Mouse (Mus musculus) forebrain, embryonic 15.5 days (tissue): ENCODE measurements around the gene Bub1. TPM values are rescaled to one million over a fixed set of nuclear protein-coding genes. Genes with fewer than 3 reads are reported as not detected.

ENCODE experiments used
- ATAC-seq: fragments of 200-750 bp; cut with Nextera tagmentation; replicated peaks from 2 replicates; pipeline ENCODE4 v1.8.0; 2017; ENCODE audit warnings: mild to moderate bottlenecking, moderate TSS enrichment, moderate library complexity
- H3K27ac ChIP-seq: fragments of 300-500 bp; sonication (generic); replicated peaks from 2 replicates; pipeline ENCODE4 v1.5.1; 2015; ENCODE audit warnings: mild to moderate bottlenecking, inconsistent platforms
- H3K27me3 ChIP-seq: fragments of 300-500 bp; sonication (generic); 2 replicates; pipeline ENCODE4 v1.6.1; 2015; ENCODE audit warnings: inconsistent platforms
- H3K36me3 ChIP-seq: fragments of 300-500 bp; sonication (generic); 2 replicates; pipeline ENCODE4 v1.6.1; 2015; ENCODE audit warnings: mild to moderate bottlenecking, inconsistent platforms
- H3K4me1 ChIP-seq: fragments of 300-500 bp; sonication (generic); 2 replicates; pipeline ENCODE4 v1.6.1; 2015; ENCODE audit warnings: inconsistent platforms
- H3K4me2 ChIP-seq: fragments of 300-500 bp; sonication (generic); replicated peaks from 2 replicates; pipeline ENCODE4 v1.6.1; 2015; ENCODE audit warnings: mild to moderate bottlenecking, inconsistent platforms
- H3K4me3 ChIP-seq: fragments of 300-500 bp; sonication (generic); 2 replicates; pipeline ENCODE4 v1.5.1; 2015; ENCODE audit warnings: mild to moderate bottlenecking, inconsistent platforms
- H3K9ac ChIP-seq: fragments of 300-500 bp; sonication (generic); replicated peaks from 2 replicates; pipeline ENCODE4 v1.6.1; 2015; ENCODE audit warnings: mild to moderate bottlenecking, inconsistent platforms
- H3K9me3 ChIP-seq: fragments of 300-500 bp; sonication (generic); 2 replicates; pipeline ENCODE4 v1.6.1; 2016; ENCODE audit warnings: inconsistent platforms
- WGBS: fragments of 180-500 bp; shearing (Covaris S2); methylation state at CpG from one replicate; pipeline ENCODE4 v1.1.7; 2015; ENCODE audit warnings: mixed read lengths; 5-methylcytosine and 5-hydroxymethylcytosine counted together
- polyA plus RNA-seq: library from polyadenylated mRNA; unstranded; fragments of >200 nt; fragmentation: Nextera tagmentation; extraction: Ambion mirVana; gene quantifications from 2 replicates; pipeline ENCODE4 v1.2.1, GENCODE M21; 2015

The Bub1 gene
- polyA plus RNA-seq, 1 experiment from 2014 or later, result 23.6 TPM

DNA sequence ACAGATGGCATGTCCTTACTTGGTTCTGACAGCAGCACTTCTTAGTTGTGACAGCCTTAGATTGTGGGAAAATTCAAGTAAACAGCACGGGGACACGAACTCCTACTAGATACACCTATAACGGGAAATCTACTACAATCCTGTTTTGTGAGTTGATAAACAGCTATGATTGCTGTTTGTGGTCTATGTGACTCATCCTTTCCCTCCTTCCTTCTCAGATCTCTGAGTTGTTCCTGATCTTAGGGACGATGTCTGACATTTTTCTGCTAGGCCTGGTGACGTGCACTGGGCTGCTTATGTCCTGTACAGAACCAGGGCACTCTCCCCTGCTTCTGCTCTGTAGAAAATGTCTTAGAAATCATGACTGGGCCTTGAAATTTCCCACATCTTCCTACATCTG, 70.1 kb downstream of the Bub1 start:
- 93% methylated on average over 5 of the region's 5 CpGs for WGBS
- Histone ChIP-seq H3K4me2 (no peak overlapping the region), H3K9ac (no peak overlapping the region), H3K9me3 (no peaks in the 10 kb centered on the region), H3K4me1 (peaks cover 10% of the 10 kb centered on the region), H3K36me3 (peaks cover 17% of the 10 kb centered on the region; the same call in 1 of the 2 replicates), H3K27ac (no peak overlapping the region), H3K27me3 (no peaks in the 10 kb centered on the region), H3K4me3 (no peak overlapping the region)
- no peak for ATAC-seq

GRCm38 (mm10) chr2:127760429-127761000, 71.2 kb downstream of the Bub1 start:
- 82% methylated on average over 10 of the region's 10 CpGs for WGBS
- no peak overlapping the region for H3K27ac ChIP-seq
- no peak overlapping the region for H3K4me3 ChIP-seq
- H3K36me3 ChIP-seq, result peaks cover 17% of the 10 kb centered on the region; the same call in 1 of the 2 replicates
- no peak for ATAC-seq
- H3K4me1 ChIP-seq, result peaks cover 10% of the 10 kb centered on the region
- no peak overlapping the region for H3K9ac ChIP-seq
- H3K4me2 ChIP-seq, result no peak overlapping the region
- H3K27me3 ChIP-seq, result no peaks in the 10 kb centered on the region
- H3K9me3 ChIP-seq, result no peaks in the 10 kb centered on the region

- 95% methylated on average over 6 of the region's 6 CpGs for WGBS
- ATAC-seq, result no peak
- Histone ChIP-seq H3K9me3 (no peaks in the 10 kb centered on the region), H3K9ac (no peak overlapping the region), H3K4me2 (no peak overlapping the region), H3K36me3 (peaks cover 17% of the 10 kb centered on the region; the same call in 1 of the 2 replicates), H3K4me3 (no peak overlapping the region), H3K27ac (no peak overlapping the region), H3K27me3 (no peaks in the 10 kb centered on the region), H3K4me1 (peaks cover 10% of the 10 kb centered on the region)
Observed at GRCm38 (mm10) chr2:127760014-127760413, 71.7 kb downstream of the Bub1 start.

- Histone ChIP-seq H3K36me3 (peaks cover 17% of the 10 kb centered on the region; the same call in 1 of the 2 replicates), H3K4me1 (peaks cover 10% of the 10 kb centered on the region), H3K27ac (no peak overlapping the region), H3K4me2 (no peak overlapping the region), H3K4me3 (no peak overlapping the region), H3K9me3 (no peaks in the 10 kb centered on the region), H3K27me3 (no peaks in the 10 kb centered on the region), H3K9ac (no peak overlapping the region)
- ATAC-seq, result no peak
- WGBS, result 86% methylated on average over 5 of the region's 5 CpGs
Observed at GRCm38 (mm10) chr2:127759157-127759880, 72.3 kb downstream of the Bub1 start.

DNA sequence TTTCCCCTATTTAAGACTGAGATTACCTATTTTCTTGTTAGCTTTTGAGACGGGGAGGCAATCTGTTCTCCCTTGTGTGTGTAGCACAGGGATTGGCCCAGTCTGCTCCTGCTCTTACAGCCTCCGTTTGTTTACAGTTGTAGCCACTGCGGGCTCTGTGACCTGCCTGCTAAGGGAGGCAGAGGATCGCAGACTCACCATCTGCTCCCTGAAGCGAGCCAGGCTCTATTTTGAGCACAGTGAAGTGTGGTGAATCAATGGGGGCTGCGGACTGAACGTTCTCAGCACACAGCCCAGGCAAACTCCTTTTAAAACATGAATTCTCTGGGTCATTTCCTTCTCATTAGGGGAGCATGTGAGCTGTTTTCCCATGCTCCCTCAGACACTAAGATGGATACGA, 74.5 kb downstream of the Bub1 start:
- Histone ChIP-seq H3K4me1 (peaks cover 10% of the 10 kb centered on the region), H3K4me2 (no peak overlapping the region), H3K27ac (peak overlapping the region; percentile 61), H3K27me3 (no peaks in the 10 kb centered on the region), H3K4me3 (no peak overlapping the region), H3K36me3 (peaks cover 9% of the 10 kb centered on the region; the same call in 1 of the 2 replicates), H3K9me3 (no peaks in the 10 kb centered on the region), H3K9ac (no peak overlapping the region)
- peak; percentile 75 for ATAC-seq
- WGBS, result 49% methylated on average over 8 of the region's 8 CpGs

GRCm38 (mm10) chr2:127754113-127754512, 77.6 kb downstream of the Bub1 start:
- ATAC-seq, result peak; percentile 66
- 90% methylated on average over 4 of the region's 4 CpGs for WGBS

GRCm38 (mm10) chr2:127751849-127752610, 79.6 kb downstream of the Bub1 start:
- peaks cover 3% of the 10 kb centered on the region; the same call in 1 of the 2 replicates for H3K4me1 ChIP-seq
- no peak overlapping the region for H3K27ac ChIP-seq
- no peak overlapping the region for H3K4me2 ChIP-seq
- no peak overlapping the region for H3K4me3 ChIP-seq
- no peak overlapping the region for H3K9ac ChIP-seq
- ATAC-seq, result no peak
- H3K36me3 ChIP-seq, result no peaks in the 10 kb centered on the region
- no peaks in the 10 kb centered on the region for H3K27me3 ChIP-seq
- WGBS, result 80% methylated on average over 11 of the region's 11 CpGs
- no peaks in the 10 kb centered on the region for H3K9me3 ChIP-seq

More at GRCm38 (mm10) chr2:127754113-127754512, 77.6 kb downstream of the Bub1 start:
- Histone ChIP-seq H3K4me3 (no peak overlapping the region), H3K4me1 (peaks cover 10% of the 10 kb centered on the region), H3K9me3 (no peaks in the 10 kb centered on the region), H3K9ac (no peak overlapping the region), H3K4me2 (no peak overlapping the region), H3K36me3 (no peaks in the 10 kb centered on the region), H3K27ac (no peak overlapping the region), H3K27me3 (no peaks in the 10 kb centered on the region)

Other genes with a start within 250 kb of the Bub1 start
- 10.3 and 11.0 TPM in 2 replicates for gene Zfp661, start 244.8 kb downstream of the Bub1 start, polyA plus RNA-seq
- 181 and 189 TPM in 2 replicates for gene Mrps5, start 244.6 kb downstream of the Bub1 start, polyA plus RNA-seq
- 1.0 and 1.4 TPM in 2 replicates for gene Mal, start 175.2 kb downstream of the Bub1 start, polyA plus RNA-seq
- 0.68 and 0.70 TPM in 2 replicates for gene Mall, start 101.9 kb downstream of the Bub1 start, polyA plus RNA-seq
- 19.3 and 19.6 TPM in 2 replicates for gene Nphp1, start 43.0 kb downstream of the Bub1 start, polyA plus RNA-seq
- gene Mtln, start 39.4 kb downstream of the Bub1 start, polyA plus RNA-seq, result 31.8 and 36.1 TPM in 2 replicates
- 0.14 TPM in 1 of 2 replicates, not detected in the other for gene Acoxl, start 7.0 kb upstream of the Bub1 start, polyA plus RNA-seq